Mouse (Mus musculus): ENCODE results near the gene 4931428L18Rik.
A peak's percentile ranks its signal among the peaks of the same experiment; 100 is the strongest.

4931428L18Rik gene

GRCm38 (mm10) chr1:31222564-31222963 is at the start of gene 4931428L18Rik, which contains the start of gene Pih1d3:
Gene 4931428L18Rik, minus strand, starts transcription at chr1:31222684.
Gene Pih1d3, plus strand, starts transcription at chr1:31222838.
- DNase-seq, result no peak

GRCm38 (mm10) chr1:31260218-31260923 is 37.9 kb upstream of the 4931428L18Rik start:
- DNase-seq, result no peak

DNA sequence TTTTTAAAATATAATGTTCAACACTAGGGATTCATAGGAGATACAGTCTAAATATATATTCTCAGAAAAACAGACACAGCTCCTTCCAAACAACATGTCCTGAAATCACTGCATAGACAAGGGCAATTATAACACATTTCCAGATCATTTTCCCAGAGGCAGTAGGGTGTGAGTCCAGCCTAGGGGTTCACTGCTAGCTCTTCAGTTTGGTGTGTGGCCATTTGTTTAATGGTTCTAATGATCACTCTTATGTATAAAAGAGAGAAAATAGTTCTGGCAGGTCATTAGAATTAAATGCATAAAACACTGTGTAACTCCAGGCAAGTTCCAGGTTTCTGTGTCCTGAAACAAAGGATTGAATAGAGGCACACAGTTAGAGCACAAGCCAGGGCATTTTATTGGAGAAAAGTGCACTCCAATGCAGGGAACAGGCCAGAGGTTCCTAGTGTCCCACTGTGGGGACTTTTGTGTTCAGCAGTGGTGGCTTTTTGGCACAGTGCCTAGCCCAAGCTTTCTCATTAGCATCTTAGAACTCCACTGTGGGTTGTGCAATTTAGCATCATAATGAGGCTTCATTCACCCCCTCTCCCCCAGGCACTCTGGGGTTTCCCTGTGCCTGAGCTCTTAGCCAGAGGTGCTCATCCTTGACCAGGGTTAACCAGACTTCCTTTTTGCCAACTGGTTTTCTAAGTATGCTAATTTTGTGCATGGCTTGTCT is 11.0 kb upstream of the 4931428L18Rik start:
- DNase-seq, result peak; percentile 11 to 17

- no peak for DNase-seq
Observed at GRCm38 (mm10) chr1:31220599-31221250, 1.8 kb downstream of the 4931428L18Rik start.

- DNase-seq, result no peak
Observed at GRCm38 (mm10) chr1:31214831-31215230, 7.7 kb downstream of the 4931428L18Rik start.

DNA sequence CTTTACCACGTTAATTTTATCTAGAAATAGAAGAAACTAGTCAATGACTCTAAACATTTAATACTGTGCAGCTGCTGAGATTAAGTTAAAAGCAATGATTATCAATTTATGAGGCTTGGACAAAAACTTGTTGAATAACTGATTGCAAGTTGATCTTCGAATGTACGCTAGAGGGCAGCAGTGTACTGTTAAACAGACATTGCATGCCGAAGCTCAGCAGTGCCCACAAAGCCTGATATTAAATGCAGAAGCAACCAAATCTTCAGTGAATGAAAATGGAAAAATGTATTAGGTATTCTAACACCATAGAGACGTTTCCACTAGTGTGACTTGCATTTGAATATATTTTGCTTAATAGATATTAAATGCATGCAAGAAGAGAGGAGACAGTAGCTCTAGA is 12.3 kb downstream of the 4931428L18Rik start:
- peak; percentile 80 to 83 for DNase-seq

- DNase-seq, result no peak
Observed at GRCm38 (mm10) chr1:31205770-31206169, 16.7 kb downstream of the 4931428L18Rik start.

- DNase-seq, result no peak
Observed at GRCm38 (mm10) chr1:31205346-31205745, 17.1 kb downstream of the 4931428L18Rik start.

DNA sequence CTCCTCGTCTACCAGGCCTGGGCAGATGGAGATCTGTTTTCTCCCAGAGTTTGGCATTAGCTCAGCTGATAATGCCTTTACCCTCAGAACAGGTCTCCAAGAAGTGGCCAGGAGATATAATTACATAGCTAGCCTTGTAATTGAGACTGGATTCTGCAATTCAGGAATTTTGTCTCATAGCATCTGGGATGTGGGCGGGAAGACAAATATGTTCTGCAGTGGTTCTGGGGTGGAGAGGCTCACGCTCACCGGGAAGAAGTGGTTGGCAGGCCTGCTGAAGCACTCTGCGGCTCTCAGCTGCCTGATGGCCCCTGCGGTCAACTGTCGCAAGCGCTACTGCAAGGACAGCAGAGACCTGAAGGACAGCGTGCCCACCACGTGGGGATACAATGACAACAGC is 18.7 kb downstream of the 4931428L18Rik start:
- no peak for DNase-seq

- DNase-seq, result no peak
Observed at GRCm38 (mm10) chr1:31196959-31197358, 25.5 kb downstream of the 4931428L18Rik start.

GRCm38 (mm10) chr1:31195633-31196032 is 26.9 kb downstream of the 4931428L18Rik start:
- no peak for DNase-seq

- no peak for DNase-seq
Observed at GRCm38 (mm10) chr1:31190237-31190866, 32.1 kb downstream of the 4931428L18Rik start.

- peak; percentile 73 to 79 for DNase-seq
Observed at GRCm38 (mm10) chr1:31178264-31178663, 44.2 kb downstream of the 4931428L18Rik start.

- no peak for DNase-seq
Observed at GRCm38 (mm10) chr1:31176101-31176500, 46.4 kb downstream of the 4931428L18Rik start, which contains the start of gene Lgsn. Gene Lgsn, plus strand, starts transcription at chr1:31176401.

- DNase-seq, result no peak
Observed at GRCm38 (mm10) chr1:31175401-31175800, 47.1 kb downstream of the 4931428L18Rik start.

DNA sequence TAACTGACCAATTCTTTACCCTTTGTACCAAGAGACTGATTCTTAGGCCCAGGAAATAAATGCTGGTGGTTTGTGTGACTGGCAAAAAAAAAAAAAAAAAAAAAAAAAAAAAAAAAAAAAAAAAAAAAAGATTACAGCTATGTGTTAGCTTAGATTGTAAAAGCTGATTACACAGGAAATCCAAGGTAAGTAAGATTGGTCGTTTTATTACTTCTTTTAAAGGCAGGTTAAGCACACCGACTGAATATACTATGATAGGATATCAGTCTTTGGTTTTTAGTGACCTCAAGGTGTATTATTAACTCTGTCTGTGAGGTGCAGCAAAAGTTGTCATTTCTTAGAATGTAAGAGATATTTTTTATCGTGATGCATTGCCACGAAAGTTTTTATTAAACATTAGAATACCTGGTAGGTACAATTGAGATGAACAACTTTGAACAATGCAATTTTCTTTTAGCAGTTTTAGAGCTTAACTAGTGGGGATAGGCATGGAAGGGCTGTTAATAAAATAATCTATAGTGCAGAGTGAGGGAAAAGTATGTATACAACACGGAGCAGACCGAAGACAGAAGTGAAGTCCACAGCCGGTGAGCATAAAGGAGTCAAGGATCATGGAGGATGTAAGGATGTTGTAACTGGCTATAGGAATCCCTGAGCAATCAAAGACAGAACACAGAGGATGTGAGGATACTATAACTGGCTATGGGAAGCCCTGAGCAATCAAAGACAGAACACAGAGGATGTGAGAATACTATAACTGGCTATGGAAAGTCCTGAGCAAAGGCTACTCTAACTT is 57.0 kb downstream of the 4931428L18Rik start:
- no peak for DNase-seq

GRCm38 (mm10) chr1:31164527-31165189 is 57.8 kb downstream of the 4931428L18Rik start:
- DNase-seq, result peak; percentile 34 to 38

- no peak for DNase-seq
Observed at GRCm38 (mm10) chr1:31156884-31157283, 65.6 kb downstream of the 4931428L18Rik start.

DNA sequence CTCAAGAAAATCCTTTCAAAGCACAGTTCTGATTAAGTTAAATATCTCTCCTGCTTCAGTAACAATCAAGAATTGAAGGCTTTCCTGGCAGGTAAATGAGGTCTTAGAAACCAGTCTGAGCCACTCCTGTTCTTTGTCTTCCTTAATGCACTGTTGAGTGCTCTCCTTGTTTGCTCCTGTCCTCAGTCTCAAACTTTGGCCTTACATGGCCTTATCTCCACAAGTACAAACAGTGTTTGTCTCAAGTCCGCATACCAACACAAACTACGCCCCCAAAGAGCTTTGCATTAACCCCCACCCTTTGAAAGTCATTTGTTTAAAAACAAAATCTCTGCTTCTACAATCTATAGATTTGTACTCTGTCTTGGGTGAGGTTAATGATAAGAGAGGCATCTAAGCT is 66.3 kb downstream of the 4931428L18Rik start:
- DNase-seq, result no peak

- DNase-seq, result peak; percentile 51 to 57
Observed at GRCm38 (mm10) chr1:31153793-31154349, 68.6 kb downstream of the 4931428L18Rik start.

GRCm38 (mm10) chr1:31152799-31153426 is 69.6 kb downstream of the 4931428L18Rik start:
- DNase-seq, result peak in 1 of 2 experiments; percentile 15

Data from cerebellum, postnatal 14 days (tissue).